Mouse (Mus musculus) layer of hippocampus, postnatal 10 days (tissue): ENCODE measurements at regions not wholly inside any gene's neighbourhood (a gene's known extent, or its start where the extent isn't known, plus 50 kb on each side); places are given as distances from the start of the nearest gene placed in this dataset.

Experiments
- DNase-seq, 2 experiments: peaks; one replicate each; pipeline ENCODE4 v3.0.0; 2021; ENCODE audit warnings: low spot score in 2 of 2

DNA sequence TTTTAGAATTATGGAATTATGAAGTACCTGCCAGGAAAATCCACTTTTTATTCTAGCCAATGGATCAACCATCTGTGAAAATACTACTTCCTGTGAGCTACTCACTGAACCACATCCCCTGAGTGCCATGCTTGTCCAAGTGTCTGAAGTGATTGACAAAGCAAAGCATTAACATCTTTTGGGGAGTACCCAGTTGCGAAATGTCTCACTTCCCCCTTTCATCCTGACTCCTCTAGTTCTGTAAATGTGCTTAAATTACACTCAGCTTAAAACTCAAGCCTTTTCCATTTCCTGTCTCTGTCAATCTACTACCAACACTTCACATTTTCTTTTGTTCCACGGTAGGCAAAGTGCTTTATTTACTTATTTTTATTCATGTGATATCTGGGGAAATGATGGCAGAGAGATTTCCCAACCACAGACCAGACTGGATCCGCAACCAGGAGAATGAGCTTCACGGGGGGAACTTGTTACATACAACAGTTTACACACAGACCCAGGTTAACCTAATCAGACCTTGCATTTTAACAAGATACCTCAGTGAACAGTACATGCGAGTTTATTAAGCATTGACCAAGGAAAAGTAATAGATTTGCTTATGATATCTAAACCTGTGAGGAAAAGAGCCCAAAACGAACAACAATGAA, 726.1 kb upstream of the Cited2 start:
- no peak for DNase-seq

DNA sequence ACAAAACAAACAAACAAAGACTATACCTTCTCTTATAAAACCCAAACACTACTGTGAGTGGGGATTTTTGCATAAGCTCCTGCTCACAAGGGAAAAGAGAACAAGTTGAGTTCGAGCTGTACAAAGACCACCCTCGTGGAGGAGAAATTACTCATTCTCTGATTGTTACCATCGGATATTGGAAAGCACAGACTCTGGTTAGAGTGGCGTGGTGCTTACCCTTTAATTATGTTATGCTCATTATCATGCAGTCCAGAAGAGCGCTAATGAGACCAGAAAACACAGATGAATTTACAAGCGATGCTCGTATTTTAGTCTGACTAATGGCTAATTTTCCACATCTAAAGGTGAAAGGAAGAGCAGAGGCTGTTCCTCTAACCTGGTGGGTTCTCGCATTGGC, 721.7 kb upstream of the Cited2 start:
- DNase-seq: no peak

DNA sequence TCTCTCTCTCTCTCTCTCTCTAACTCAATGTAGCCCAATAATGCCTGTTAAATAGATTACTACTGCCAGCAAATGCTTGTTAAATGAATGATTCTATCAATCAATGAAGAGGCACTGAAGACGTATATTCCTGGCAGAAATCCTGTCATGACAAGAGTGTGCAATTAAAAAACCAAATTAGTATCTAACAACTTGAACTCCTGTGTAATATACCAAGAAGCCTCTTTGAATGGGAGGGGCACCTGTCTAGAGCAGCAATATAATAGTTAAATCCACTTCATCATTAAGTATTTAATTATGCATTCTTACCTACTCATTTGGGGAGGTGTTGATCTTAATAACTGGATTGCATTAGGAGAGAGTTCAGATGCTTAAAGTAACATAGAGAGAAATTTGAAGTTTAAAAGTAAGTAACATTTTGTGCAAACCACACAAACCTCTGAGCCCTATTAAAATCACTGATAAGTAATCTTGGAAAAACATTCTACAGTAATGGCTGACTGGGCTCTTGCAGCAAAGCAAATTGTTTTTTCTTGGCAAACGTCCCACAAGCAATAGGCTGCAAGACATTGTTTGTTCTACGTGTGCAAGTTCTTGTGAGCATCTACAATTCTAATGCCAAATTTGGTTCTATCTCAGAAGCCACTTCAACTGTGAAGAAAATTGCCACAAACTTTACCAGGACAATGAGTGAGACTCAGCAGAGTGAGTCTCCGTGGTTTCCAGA, 719.7 kb upstream of the Cited2 start:
- DNase-seq: no peak

DNA sequence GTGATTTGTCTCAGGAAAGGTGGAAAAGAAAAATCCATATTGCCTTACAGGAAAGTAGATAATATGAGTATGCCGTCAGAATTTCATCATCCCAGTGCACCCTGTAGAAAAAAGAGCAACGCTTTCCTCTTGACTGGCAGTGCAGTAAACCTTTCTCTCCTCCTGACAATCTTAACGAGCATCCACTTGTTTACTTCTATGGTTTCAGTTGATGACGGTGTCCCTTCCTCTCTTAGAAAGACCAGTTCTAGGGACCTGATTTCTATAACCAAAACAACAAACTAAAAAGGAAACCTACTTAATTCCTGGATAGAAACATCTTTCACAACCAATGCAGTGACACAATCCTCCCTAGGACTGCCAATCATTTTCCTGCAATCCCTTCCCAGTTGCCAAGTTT, 714.3 kb upstream of the Cited2 start:
- no peak for DNase-seq

DNA sequence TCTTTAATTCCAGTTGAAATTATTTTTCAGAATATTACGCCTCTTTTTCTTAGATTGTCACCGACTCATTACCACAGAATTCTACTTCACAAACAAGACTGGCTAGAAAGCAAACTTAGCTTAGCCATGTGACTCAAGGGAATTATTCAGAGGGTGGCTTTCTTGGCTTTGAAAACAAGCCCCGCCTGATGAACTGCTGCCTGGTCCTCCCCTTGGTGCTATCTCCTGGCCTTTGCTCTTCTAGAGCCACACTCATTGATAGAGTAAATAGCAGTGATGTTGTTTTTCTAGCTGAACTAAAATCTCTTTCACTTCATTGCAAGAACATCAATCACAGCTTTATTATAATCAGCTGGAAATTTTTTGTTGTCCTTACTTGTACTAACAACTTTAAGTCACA, 713.0 kb upstream of the Cited2 start:
- DNase-seq: no peak

DNA sequence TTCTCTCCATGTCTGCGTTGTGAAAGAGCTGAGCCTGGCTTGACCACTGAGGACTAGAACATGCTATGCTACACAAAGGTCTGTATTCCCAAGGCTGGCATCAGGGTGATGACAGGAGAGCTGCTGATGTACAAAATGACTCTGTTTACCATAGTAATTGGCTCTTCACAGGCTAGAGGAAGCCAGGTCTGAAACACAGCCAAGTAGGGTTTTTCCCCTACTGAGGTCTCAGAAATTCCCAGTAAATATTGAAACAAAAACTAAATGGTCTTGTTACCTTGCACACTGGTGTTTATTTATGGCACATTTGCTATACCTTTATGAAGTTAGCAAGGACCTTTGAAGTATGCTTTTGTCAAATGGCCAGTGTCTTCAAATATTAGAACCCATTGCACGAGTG, 711.1 kb upstream of the Cited2 start:
- no peak for DNase-seq

DNA sequence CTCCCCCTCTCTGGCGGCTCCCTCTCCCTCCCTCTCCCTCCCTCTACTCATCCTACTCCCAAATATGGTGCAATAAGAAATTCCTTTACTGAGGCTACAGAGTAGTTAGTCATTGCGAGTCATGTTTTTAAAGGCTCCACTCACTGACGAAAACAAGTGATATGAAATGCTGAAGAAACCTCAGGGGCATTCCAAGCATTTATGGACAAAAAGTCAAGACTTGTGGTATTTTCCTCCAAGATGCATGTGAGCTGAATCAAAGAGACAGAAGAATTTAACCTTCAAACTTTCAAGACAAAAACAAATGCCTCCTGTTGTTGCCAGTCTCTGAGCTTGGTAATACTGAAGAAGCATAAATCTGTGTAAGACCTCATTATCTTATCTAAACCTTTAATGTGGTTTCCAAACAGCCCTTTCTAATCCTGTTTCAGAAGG, 710.5 kb upstream of the Cited2 start:
- no peak for DNase-seq

DNA sequence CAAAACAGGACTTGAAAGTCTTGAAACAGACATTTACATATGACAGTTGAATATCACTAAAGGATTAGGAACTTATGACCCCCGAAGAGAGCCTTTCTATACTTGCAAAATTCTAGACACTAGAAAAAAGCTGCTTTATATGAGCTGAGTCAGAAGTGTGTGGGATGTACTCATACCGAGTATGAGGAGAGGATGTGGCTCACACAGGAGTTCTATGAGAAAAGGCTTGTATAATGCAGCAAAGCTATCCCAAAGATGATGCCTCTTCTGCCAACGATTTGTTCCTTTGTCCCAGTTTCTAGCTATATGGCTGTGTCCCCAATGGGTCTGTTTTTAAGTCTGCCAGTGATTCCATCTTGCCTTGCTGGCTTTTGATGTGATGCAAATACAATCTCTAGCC, 708.2 kb upstream of the Cited2 start:
- no peak for DNase-seq

DNA sequence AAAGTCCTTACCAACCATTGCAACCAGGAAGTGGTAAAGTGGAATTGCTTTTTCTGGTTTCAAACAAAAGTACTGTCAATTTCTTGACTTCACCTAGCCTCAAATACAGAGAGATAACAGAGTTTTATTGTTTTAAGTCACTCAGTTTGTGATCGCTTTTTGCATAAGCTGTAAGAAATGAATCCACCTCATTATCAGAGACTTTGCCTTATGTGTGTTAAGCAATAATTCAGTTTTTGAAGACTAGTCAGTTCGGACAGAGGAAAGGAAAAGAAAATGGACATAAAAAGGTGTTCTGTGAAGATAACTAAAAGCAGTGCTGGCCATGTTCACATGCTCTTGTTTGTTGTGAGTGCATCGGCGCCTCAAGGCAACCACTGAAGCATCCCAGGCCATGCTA, 706.2 kb upstream of the Cited2 start:
- no peak for DNase-seq

DNA sequence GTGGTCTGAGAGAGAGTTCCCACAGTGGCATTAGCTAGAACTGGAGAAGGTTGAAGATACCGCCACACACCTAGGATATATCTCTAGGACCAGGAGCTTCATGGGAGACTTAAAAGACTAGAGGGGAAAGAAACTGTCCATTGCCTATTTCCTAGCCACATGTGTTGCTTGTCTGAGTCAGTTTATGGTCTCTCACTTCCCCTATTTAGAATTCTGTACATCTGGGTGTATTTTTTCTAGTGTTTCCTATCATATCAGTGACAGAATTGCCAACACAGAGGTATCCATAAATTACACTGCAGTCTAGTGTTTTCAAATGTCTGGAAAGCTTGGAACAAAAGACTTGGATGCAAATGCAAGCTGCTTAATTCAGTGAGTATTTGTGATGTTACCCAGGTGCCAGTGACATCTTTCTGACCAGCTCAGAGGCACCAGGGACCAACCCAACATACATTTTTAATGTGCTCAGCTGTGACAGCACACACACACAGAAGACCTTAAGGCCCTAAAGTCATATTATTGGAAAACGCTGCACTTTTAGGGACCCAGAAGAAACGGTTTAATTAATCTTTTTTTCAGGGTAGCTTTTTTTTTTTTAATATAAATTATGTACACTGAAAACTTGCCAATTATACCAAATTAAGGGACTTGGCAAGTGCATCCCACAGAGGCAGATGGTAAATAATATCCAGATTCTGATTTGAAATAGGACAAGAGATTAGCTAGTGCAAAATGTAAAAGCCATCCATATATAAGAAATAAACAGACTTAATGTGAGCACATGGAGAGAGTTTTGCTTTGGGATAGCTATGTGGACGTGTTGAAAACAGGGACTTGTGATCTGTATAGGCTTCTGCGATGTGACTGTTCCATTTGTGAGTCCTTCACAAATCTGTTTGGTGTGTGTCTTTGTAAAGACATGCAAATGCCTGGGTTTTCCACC, 700.5 kb upstream of the Cited2 start:
- DNase-seq: no peak

DNA sequence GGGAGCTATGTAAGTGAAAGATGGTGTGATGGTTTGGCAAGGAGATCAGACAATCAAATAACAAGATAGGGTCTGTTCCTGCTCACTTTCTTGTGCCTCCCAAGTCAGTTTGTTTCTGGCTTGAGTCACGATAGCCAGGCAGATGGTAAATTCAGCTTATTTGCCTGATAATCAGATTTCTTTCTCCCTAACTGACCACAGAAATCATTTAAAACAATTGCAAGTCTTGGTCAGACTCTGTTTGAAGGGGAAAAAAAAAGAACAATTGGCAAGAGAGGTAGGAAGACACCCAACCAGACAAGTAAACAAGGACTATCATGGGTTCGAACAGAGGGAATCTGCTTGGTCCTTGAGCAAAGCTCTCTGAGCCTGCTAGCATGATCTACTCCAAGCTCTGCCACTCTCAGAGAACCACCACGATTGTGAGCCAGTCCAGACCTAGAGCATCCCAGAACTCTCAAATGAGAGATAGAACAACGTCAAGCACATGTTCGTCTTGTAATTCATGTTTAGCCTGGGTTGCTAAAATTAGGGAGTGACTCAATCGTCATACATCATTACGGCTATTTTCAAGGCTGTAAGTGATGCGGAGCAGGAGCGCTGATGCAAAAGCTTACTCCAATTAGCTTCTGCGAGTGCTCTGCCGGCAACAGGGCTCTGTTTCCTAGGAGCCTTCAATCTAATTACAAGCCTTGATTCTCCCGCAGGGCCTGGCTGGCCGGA, 699.3 kb upstream of the Cited2 start:
- peak in 1 of 2 experiments; percentile 10 for DNase-seq

DNA sequence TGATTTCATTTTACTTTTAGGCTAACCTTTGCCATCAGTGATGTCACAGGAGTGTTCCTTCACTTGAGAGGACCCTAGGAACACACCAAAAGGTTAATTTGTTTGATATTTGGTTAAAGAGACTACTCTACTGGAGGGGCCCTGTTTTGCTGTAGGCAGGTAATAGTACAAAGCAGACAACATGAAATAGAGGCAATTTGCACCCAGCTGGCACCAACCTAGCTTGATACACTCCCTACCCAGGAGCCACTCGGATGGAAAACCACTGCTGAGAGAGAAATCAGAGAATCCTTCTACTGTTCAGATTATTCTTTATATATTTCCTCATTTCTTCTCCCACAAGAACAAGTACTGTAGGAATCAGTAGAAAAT, 698.7 kb upstream of the Cited2 start:
- no peak for DNase-seq

DNA sequence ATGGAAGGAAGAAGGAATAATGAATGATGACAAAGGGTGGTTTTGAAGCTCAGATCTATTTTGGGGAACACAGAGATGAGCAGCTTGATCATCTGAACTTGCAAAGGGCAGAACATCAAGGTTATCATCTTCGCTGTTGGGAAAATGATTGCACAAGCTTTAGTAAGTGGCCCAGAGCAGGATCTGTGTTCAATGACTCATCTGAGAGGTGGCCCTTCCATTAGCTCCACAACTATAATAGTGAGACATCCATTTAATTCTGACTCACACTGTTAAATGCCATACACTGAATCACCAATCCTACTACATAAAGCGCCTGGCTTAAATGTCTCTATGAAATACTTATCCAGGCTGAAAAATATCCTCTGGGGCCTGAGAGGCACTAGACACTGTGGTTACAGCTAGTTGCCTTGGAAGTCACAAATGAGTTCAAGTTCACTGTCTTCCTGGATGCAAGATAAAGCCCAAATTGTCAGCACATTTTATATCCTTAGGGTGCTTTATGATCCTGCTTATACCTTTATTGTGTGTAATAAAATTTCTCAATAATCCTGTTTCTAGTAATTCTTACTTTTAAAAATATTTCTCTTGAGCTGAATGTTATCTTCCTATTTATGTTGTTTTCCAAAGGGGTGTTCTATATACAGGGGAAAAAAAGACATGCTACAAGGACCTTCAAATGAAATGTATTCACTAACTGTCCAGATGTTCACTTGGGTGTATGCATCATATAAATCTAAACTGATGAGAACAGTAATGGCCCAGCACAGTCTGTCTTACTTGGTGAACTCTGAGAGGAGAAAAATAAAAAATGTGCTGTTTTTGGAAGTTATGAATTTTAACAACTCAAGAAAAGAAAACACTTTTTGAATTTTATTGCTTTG, 687.9 kb upstream of the Cited2 start:
- DNase-seq: no peak

DNA sequence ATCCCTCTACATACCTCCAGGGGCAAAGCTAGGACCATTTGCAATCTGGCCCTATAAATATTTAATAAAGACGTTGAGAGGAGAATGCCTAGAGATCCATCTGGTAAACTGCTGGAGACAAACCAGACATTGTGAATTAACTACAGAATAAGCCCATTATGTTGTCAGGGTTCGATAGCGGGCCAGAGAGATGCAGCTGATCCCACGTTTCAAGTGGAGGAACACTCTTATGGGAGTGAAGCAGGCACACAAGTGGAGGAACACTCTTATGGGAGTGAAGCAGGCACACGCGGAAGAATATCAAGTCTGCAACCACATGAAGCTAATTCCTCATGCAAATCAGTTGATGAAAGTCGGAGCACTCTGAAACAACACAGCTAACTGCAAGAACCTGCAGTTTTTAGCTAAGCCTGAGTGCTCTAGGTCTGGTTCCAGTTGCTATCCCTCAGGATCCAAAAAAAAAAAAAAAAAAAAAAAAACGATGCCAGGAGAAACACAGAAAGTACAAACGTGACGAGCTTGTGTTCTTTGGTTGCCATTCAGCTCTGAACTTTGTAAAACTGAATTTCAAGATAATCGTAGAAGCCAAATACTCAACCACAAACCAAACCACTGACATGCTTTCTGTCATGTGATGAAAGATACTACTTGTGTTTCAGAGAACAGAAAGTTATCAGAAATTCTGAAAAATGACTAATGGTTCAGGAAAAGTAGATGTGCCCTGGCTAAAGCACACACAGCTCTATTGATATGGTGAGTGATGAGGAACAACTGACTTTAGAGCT, 684.6 kb upstream of the Cited2 start:
- DNase-seq: no peak

DNA sequence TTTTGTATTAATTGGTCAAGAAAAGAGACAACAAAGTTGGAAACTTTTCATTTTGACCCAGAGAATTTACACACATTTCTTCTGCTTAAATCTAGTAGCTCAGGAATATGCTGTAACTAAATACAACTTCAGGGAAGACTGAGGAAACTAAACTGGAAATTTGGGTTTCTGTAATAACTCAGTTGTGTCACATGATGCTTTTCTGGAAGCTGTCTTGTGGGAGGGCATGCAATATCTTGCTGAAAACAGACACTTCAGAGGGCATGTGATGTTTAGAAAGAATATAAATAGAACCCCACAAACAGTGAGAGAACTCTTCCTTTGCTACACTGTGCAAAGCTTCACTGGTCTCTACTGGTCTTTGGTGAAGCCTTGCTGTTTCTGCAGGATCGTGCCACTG, 680.9 kb upstream of the Cited2 start:
- no peak for DNase-seq

DNA sequence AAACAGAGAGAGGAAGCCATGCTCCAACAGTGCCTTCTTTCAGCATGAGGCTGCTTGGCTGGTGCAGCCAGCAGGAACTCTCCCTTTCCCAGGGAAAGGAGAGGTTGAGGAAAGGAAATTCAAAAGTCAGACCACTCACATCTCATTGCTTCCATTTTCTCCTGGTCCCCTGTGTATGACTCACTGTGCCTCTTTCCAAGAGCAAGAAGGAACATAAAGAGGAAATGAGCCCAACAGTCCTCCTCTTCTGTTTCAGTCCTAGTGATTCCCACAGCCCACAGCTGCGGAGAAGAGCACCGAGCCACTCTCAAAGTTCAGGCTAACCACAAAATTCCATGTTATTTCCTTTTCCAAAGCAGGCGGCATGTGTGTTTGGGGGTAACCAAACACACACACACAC, 680.0 kb upstream of the Cited2 start:
- no peak for DNase-seq

DNA sequence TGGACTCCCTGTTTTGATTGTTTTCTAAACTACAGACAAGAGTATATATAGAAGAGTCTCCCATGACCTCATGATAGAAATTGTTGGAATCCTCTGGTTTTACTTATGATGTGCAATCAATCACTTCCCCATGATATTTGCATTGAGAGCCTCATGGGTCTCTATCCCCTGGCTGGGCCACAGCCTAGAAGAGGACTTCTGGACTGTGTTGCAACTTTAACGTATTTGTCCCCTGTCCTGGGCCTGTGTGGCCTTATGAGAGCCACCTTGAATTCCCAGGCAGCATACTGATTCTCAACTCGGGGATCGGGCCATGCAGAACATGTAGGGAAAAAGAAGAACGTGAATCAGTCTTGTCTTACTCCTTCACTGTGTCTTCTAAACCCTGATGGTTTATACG, 676.3 kb upstream of the Cited2 start:
- no peak for DNase-seq

DNA sequence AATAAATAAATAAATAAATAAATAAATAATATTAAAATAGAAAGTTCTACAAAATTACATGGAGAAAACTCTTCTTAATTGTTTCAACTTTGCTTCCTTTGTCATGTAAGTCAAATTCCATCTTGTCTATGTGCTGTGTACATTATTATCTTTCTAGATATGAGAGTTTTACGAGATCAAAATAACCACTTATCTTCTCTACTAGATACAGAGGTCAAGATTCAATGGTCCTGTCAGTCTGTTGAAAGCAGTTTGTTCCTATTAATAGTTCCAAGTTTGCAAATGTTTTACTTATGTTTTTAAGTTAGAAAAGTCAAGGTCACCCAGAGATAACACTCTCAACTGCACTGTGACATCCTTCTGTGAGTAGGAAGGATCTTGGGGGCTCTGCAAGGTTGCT, 650.1 kb upstream of the Cited2 start:
- DNase-seq: no peak

DNA sequence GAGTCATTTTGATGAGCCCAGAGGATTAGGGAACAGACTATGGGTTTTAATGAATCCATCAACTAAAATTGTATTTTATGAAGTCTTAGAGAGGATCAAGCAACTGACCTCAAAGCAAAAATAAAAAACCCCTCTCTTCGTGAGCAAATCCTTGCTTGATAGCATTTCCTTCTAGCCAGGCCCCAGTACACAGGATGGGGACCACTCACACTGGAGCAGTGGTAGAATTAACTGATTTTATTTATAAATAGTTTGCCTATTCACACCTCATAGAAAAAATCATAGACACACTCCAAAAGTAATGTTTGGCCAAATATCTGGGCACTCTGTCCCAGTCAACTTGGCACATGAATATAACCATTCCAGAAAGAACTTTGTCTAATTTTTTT, 649.0 kb upstream of the Cited2 start:
- no peak for DNase-seq
